Mouse (Mus musculus) small intestine, adult 2 months (tissue): ENCODE data around the gene Alox5. TPM values are rescaled to one million over a fixed set of nuclear protein-coding genes. Genes with fewer than 3 reads are reported as not detected.

ENCODE experiments used
- H3K27ac ChIP-seq: fragments of 200-500 bp; 2 replicates; pipeline ENCODE4 v1.5.1; 2012; ENCODE audit warnings: low read depth, low read length, control low read depth, inconsistent platforms; ENCODE audit not compliant: insufficient read depth
- H3K27me3 ChIP-seq: fragments of 200-500 bp; 2 replicates; pipeline ENCODE4 v1.6.1; 2012; ENCODE audit warnings: mild to moderate bottlenecking, moderate library complexity, low read length, inconsistent platforms; ENCODE audit not compliant: control insufficient read depth, insufficient read depth
- H3K36me3 ChIP-seq: fragments of 200-500 bp; 2 replicates; pipeline ENCODE4 v1.6.1; 2012; ENCODE audit warnings: mild to moderate bottlenecking, low read length, control low read depth, inconsistent platforms; ENCODE audit not compliant: control insufficient read depth, insufficient read depth
- H3K4me1 ChIP-seq: fragments of 200-500 bp; 2 replicates; pipeline ENCODE4 v1.6.1; 2012; ENCODE audit warnings: low read length, inconsistent platforms, mixed read lengths; ENCODE audit not compliant: control insufficient read depth, insufficient read depth, insufficient read length
- H3K4me3 ChIP-seq: fragments of 200-500 bp; 2 replicates; pipeline ENCODE4 v1.5.1; 2012; ENCODE audit warnings: low read depth, mild to moderate bottlenecking, control low read depth, inconsistent platforms, low read length, moderate library complexity
- CTCF ChIP-seq: fragments of 200-500 bp; IDR thresholded peaks from 2 replicates; pipeline ENCODE4 v1.5.1; 2012; ENCODE audit warnings: low read depth, mild to moderate bottlenecking, control low read depth, inconsistent platforms, low read length, moderate library complexity, mixed read lengths; ENCODE audit not compliant: insufficient replicate concordance, insufficient read length; ENCODE audit errors: extremely low read depth
- POLR2A ChIP-seq: fragments of 200-500 bp; IDR thresholded peaks from 2 replicates; pipeline ENCODE4 v1.6.1; 2012; ENCODE audit warnings: low read depth, mild to moderate bottlenecking, control low read depth, inconsistent platforms, low read length, moderate library complexity
- WGBS: fragments of 180-500 bp; shearing (Covaris S2); methylation state at CpG from one replicate; pipeline ENCODE4 v1.1.7; 2018; 5-methylcytosine and 5-hydroxymethylcytosine counted together
- polyA plus RNA-seq: library from polyadenylated mRNA; depleted of rRNA; stranded (reverse); fragments of >200 nt; gene quantifications from 2 replicates; pipeline ENCODE4 v1.2.3, GENCODE M21; 2012

The Alox5 gene
- polyA plus RNA-seq, 1 experiment: 3.6 TPM

DNA sequence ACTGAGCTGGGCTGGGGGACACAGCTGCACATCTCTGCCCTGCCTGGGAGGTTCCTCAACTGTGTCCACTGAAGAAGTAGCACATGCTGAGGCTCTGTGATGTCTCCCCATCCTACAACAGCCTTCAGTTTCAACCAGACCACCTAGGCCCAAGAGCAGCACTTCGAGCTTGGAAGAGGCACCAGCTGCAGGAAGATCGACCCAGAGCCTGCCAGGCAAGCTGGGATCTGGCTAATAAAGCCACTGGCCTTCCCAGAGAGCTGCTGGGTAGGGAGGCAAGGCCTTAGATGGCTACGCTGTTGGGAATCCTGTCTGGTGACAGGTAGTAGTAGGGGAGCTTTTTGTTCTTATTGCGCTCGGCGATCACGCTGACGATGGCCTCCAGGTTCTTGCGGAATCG is 50.5 kb downstream of the Alox5 start:
- Histone ChIP-seq H3K36me3 (peaks cover 11% of the 10 kb centered on the region), H3K27ac (no peak overlapping the region), H3K27me3 (no peaks in the 10 kb centered on the region), H3K4me1 (no peaks in the 10 kb centered on the region), H3K4me3 (no peak overlapping the region)
- TF ChIP-seq POLR2A (no peak), CTCF (no peak)
- 97% methylated on average over 10 of the region's 10 CpGs for WGBS

GRCm38 (mm10) chr6:116407956-116408657 is 52.9 kb downstream of the Alox5 start:
- no peaks in the 10 kb centered on the region for H3K27me3 ChIP-seq

GRCm38 (mm10) chr6:116407216-116407615 is 53.8 kb downstream of the Alox5 start:
- H3K4me3 ChIP-seq: no peak overlapping the region
- no peaks in the 10 kb centered on the region for H3K4me1 ChIP-seq
- WGBS: 96% methylated on average over 4 of the region's 4 CpGs
- no peak for TF ChIP-seq CTCF
- TF ChIP-seq POLR2A: no peak
- peaks cover 19% of the 10 kb centered on the region for H3K36me3 ChIP-seq
- H3K27me3 ChIP-seq: no peaks in the 10 kb centered on the region
- H3K27ac ChIP-seq: no peak overlapping the region

More at GRCm38 (mm10) chr6:116407956-116408657, 52.9 kb downstream of the Alox5 start:
- 79% methylated on average over 6 of the region's 6 CpGs for WGBS
- peaks cover 15% of the 10 kb centered on the region for H3K36me3 ChIP-seq
- no peak for TF ChIP-seq CTCF
- TF ChIP-seq POLR2A: no peak
- H3K4me3 ChIP-seq: no peak overlapping the region
- H3K27ac ChIP-seq: no peak overlapping the region
- H3K4me1 ChIP-seq: no peaks in the 10 kb centered on the region

GRCm38 (mm10) chr6:116406680-116407079 is 54.3 kb downstream of the Alox5 start:
- peaks cover 19% of the 10 kb centered on the region for H3K36me3 ChIP-seq
- no peak overlapping the region for H3K27ac ChIP-seq
- WGBS: 63% methylated on average over 5 of the region's 5 CpGs
- TF ChIP-seq POLR2A (no peak), CTCF (no peak)
- H3K27me3 ChIP-seq: no peaks in the 10 kb centered on the region
- H3K4me1 ChIP-seq: no peaks in the 10 kb centered on the region
- no peak overlapping the region for H3K4me3 ChIP-seq

- Histone ChIP-seq H3K27ac (no peak overlapping the region), H3K36me3 (peaks cover 19% of the 10 kb centered on the region), H3K27me3 (no peaks in the 10 kb centered on the region), H3K4me3 (no peak overlapping the region), H3K4me1 (no peaks in the 10 kb centered on the region)
- TF ChIP-seq CTCF: no peak
- TF ChIP-seq POLR2A: no peak
- WGBS: 51% methylated on average over 2 of the region's 2 CpGs
These were observed 54.8 kb downstream of the Alox5 start for GRCm38 (mm10) chr6:116406152-116406551.

DNA sequence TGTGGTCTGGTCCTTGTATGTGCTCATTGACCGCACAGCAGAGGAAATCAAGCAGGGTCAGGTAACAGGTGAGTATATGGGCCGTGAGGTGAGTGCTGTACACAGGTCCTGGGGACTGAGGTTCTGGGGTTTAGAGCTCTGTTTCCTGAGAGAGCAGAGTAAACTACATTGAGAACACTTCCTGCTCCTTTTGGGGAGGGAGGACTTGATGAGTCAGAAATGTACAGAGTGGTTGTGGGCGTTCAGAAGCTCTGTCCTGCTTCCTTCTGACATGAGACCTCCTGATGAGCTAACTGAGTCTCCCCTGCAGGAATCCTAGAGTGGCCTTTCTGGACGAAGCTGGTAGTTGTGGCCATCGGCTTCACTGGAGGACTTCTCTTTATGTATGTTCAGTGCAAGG is 55.3 kb downstream of the Alox5 start:
- WGBS: 86% methylated on average over 5 of the region's 5 CpGs
- peaks cover 20% of the 10 kb centered on the region for H3K36me3 ChIP-seq
- no peaks in the 10 kb centered on the region for H3K4me1 ChIP-seq
- no peak overlapping the region for H3K27ac ChIP-seq
- no peak overlapping the region for H3K4me3 ChIP-seq
- no peaks in the 10 kb centered on the region for H3K27me3 ChIP-seq
- TF ChIP-seq CTCF (no peak), POLR2A (no peak)

DNA sequence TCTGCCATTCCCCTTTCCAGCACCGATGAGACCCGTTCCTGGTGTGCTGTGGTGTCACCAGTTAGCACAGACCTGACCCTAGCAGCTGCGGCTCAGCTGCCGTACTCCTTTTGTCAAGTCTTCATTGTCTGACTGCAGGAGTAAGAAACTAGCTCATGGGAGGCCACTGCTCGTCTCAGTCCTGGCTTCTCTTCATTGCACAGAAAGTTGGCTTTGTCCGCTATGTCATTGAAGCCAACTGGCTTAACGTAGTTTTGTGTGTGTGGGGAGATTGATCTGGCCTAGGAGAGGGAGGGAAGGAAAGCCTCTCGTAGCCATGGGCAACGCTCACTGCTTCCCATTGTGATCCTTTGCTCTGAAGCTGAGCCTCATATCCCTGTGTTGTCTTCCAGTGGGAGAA is 55.7 kb downstream of the Alox5 start:
- H3K36me3 ChIP-seq: peaks cover 19% of the 10 kb centered on the region
- no peak for TF ChIP-seq POLR2A
- no peak for TF ChIP-seq CTCF
- H3K27ac ChIP-seq: no peak overlapping the region
- 93% methylated on average over 9 of the region's 9 CpGs for WGBS
- H3K4me3 ChIP-seq: no peak overlapping the region
- H3K4me1 ChIP-seq: no peaks in the 10 kb centered on the region
- H3K27me3 ChIP-seq: no peaks in the 10 kb centered on the region
